Mouse (Mus musculus): ENCODE measurements around the gene Htr6. TPM values are rescaled to one million over a fixed set of nuclear protein-coding genes. Genes with fewer than 3 reads are reported as not detected.

Htr6 gene
- polyA plus RNA-seq, 1 experiment from 2014 or later: not detected

DNA sequence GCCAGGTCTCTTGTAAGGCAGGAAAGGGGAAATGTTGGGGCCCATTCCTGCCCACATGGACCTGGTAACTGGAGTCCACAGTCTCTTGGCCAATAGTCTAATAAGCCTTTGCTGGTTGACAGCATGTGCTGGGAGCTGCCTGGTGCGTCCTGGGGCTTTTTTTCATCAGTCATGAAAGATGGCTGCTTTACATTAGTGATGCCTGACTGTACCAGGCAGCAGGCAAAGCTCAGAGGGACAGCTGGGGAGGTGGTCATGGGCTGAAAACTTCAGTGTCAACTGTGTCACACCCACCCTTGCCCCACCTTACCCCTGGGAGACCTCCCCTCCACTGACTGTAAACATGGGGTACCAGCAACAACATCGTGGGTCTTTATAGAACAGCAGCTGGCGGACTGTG, 19.6 kb downstream of the Htr6 start:
- Histone ChIP-seq H3K27ac (ENCODE audit: low read length) (no peak overlapping the region), H3K9me3 (ENCODE audit: low read length) (no peaks in the 10 kb centered on the region), H3K4me3 (ENCODE audit: low read depth, low read length) (no peak overlapping the region), H3K4me2 (replicated peaks; ENCODE audit: low read depth, low read length) (no peak overlapping the region), H3K36me3 (ENCODE audit: insufficient read depth, low read length) (no peaks in the 10 kb centered on the region), H3K27me3 (replicated peaks; ENCODE audit: insufficient read depth, low read length) (no peaks in the 10 kb centered on the region), H3K4me1 (ENCODE audit: insufficient read depth, low read depth, low read length) (no peaks in the 10 kb centered on the region), H3K9ac (replicated peaks; ENCODE audit: low read depth) (no peak overlapping the region)
- 65% methylated on average over 3 of the region's 3 CpGs for WGBS
- no peak for ATAC-seq
- no peak for DNase-seq (ENCODE audit: low spot score)
- no peak for TF ChIP-seq CTCF (IDR thresholded peaks at IDR 0.05)
- no peak for TF ChIP-seq EP300 (IDR thresholded peaks at IDR 0.05)

DNA sequence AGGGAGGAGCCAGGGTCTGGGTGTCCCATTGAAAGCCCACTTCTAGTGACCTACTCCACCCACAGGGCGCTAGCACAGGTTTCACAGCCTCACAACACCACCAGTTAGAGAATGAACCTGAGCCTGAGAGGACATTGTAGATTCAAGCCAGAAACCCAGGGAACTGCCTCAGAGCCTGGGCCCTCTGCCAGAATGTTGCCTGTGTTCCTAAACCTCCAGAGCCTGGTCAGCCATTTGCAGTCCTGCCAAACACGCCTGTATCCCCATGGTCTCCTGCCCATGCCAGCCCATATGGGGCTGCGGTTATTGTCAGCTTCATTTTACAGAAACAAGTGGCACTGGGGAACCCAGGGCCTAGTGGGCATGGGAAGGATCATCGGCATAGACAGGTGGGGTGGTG, 20.0 kb downstream of the Htr6 start:
- no peak for DNase-seq (ENCODE audit: low spot score)
- TF ChIP-seq CTCF (IDR thresholded peaks at IDR 0.05) (no peak), EP300 (IDR thresholded peaks at IDR 0.05) (no peak)
- no peaks in the 10 kb centered on the region for H3K36me3 ChIP-seq (ENCODE audit: insufficient read depth, low read length)
- H3K27ac ChIP-seq (ENCODE audit: low read length): no peak overlapping the region
- H3K4me2 ChIP-seq (replicated peaks; ENCODE audit: low read depth, low read length): no peak overlapping the region
- H3K9me3 ChIP-seq (ENCODE audit: low read length): no peaks in the 10 kb centered on the region
- WGBS: 77% methylated on average over 4 of the region's 4 CpGs
- no peaks in the 10 kb centered on the region for H3K4me1 ChIP-seq (ENCODE audit: insufficient read depth, low read depth, low read length)
- no peaks in the 10 kb centered on the region for H3K27me3 ChIP-seq (replicated peaks; ENCODE audit: insufficient read depth, low read length)
- H3K4me3 ChIP-seq (ENCODE audit: low read depth, low read length): no peak overlapping the region
- no peak overlapping the region for H3K9ac ChIP-seq (replicated peaks; ENCODE audit: low read depth)
- no peak for ATAC-seq

GRCm38 (mm10) chr4:139054300-139054923, 21.0 kb downstream of the Htr6 start:
- H3K36me3 ChIP-seq (ENCODE audit: insufficient read depth, low read length): no peaks in the 10 kb centered on the region
- ATAC-seq: no peak
- no peak overlapping the region for H3K4me2 ChIP-seq (replicated peaks; ENCODE audit: low read depth, low read length)
- H3K27ac ChIP-seq (ENCODE audit: low read length): no peak overlapping the region
- no peaks in the 10 kb centered on the region for H3K4me1 ChIP-seq (ENCODE audit: insufficient read depth, low read depth, low read length)
- TF ChIP-seq CTCF (IDR thresholded peaks at IDR 0.05) (0 out of 2 replicates have a peak, but pooled peaks have one; percentile 1), EP300 (IDR thresholded peaks at IDR 0.05) (no peak)
- no peaks in the 10 kb centered on the region for H3K27me3 ChIP-seq (replicated peaks; ENCODE audit: insufficient read depth, low read length)
- DNase-seq (ENCODE audit: low spot score): no peak
- H3K9ac ChIP-seq (replicated peaks; ENCODE audit: low read depth): no peak overlapping the region
- no peak overlapping the region for H3K4me3 ChIP-seq (ENCODE audit: low read depth, low read length)
- WGBS: 58% methylated on average over 9 of the region's 9 CpGs
- H3K9me3 ChIP-seq (ENCODE audit: low read length): no peaks in the 10 kb centered on the region

DNA sequence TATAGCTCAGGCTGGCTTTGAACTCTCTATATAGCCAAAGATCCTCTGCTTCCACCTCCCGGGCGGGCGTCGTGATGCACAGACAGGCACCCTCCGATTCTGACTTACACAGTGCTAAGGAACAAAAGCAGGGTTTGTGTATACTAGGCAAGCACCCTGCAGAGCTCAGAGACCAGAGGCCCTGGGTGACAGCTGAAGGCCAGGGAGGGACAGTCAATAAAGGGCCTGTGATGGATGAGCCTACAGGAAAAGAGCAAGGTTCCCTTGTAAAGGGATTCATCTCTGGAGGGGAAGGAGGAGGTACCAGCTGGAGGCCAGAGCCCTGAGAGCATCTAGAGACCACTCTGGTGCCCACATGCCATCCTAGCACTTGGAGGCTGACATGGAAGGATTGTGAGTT, 22.0 kb downstream of the Htr6 start:
- Histone ChIP-seq H3K4me1 (ENCODE audit: insufficient read depth, low read depth, low read length) (no peaks in the 10 kb centered on the region), H3K4me2 (replicated peaks; ENCODE audit: low read depth, low read length) (no peak overlapping the region), H3K4me3 (ENCODE audit: low read depth, low read length) (no peak overlapping the region), H3K36me3 (ENCODE audit: insufficient read depth, low read length) (no peaks in the 10 kb centered on the region), H3K9ac (replicated peaks; ENCODE audit: low read depth) (no peak overlapping the region), H3K9me3 (ENCODE audit: low read length) (no peaks in the 10 kb centered on the region), H3K27me3 (replicated peaks; ENCODE audit: insufficient read depth, low read length) (no peaks in the 10 kb centered on the region), H3K27ac (ENCODE audit: low read length) (no peak overlapping the region)
- ATAC-seq (no peak), DNase-seq (ENCODE audit: low spot score) (no peak)
- WGBS: 46% methylated on average over 5 of the region's 5 CpGs
- no peak for TF ChIP-seq CTCF (IDR thresholded peaks at IDR 0.05)
- no peak for TF ChIP-seq EP300 (IDR thresholded peaks at IDR 0.05)

DNA sequence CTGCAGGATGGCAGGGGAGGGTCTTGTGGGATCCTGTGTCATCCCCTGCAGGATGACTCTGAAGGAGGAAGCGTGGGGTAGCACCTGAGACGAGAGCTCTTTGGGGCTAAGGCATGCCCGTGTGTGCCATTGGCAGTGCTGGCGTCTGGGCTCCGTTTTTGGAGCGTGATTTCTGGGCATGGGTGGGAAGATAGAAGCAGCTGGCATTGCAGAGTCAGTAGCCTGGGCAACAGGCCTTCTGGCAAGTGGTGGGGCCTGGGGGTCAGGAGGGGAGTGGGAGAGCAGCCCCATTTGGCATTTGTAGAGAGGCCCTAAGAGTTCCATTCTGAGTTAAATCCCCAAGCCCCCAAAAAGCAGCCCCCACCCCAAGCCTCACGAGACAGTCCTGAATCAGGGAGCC, 22.6 kb downstream of the Htr6 start:
- DNase-seq (ENCODE audit: low spot score) (no peak), ATAC-seq (no peak)
- H3K27ac ChIP-seq (ENCODE audit: low read length): no peak overlapping the region
- TF ChIP-seq CTCF (IDR thresholded peaks at IDR 0.05): no peak
- TF ChIP-seq EP300 (IDR thresholded peaks at IDR 0.05): no peak
- H3K9ac ChIP-seq (replicated peaks; ENCODE audit: low read depth): no peak overlapping the region
- H3K27me3 ChIP-seq (replicated peaks; ENCODE audit: insufficient read depth, low read length): no peaks in the 10 kb centered on the region
- no peak overlapping the region for H3K4me3 ChIP-seq (ENCODE audit: low read depth, low read length)
- no peaks in the 10 kb centered on the region for H3K36me3 ChIP-seq (ENCODE audit: insufficient read depth, low read length)
- H3K4me1 ChIP-seq (ENCODE audit: insufficient read depth, low read depth, low read length): no peaks in the 10 kb centered on the region
- H3K4me2 ChIP-seq (replicated peaks; ENCODE audit: low read depth, low read length): no peak overlapping the region
- WGBS: 77% methylated on average over 7 of the region's 7 CpGs
- H3K9me3 ChIP-seq (ENCODE audit: low read length): no peaks in the 10 kb centered on the region

DNA sequence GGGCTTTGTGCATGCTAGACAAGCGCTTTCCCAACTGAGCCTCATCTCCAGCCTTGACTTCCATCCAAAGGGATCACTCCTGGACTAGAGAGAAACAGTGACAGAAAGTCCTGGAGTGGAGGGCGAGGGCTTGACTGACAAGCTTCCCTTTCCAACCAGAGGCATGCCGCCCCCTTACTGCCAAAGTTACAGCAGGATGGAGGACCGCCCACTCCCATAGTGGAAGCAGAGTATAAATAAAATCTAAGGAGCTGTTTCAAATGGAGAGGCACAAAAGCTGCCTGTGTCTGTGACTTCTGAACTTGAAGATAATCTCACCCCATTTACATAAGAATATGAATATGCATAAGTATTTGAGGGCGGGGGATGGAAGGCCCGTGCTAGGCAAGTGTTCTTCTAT, 26.9 kb downstream of the Htr6 start:
- DNase-seq (ENCODE audit: low spot score) (no peak), ATAC-seq (no peak)
- H3K9me3 ChIP-seq (ENCODE audit: low read length): no peaks in the 10 kb centered on the region
- 77% methylated on average over 6 of the region's 6 CpGs for WGBS
- H3K27ac ChIP-seq (ENCODE audit: low read length): no peak overlapping the region
- no peak overlapping the region for H3K9ac ChIP-seq (replicated peaks; ENCODE audit: low read depth)
- TF ChIP-seq EP300 (IDR thresholded peaks at IDR 0.05) (no peak), CTCF (IDR thresholded peaks at IDR 0.05) (no peak)
- no peak overlapping the region for H3K4me3 ChIP-seq (ENCODE audit: low read depth, low read length)
- H3K36me3 ChIP-seq (ENCODE audit: insufficient read depth, low read length): no peaks in the 10 kb centered on the region
- H3K27me3 ChIP-seq (replicated peaks; ENCODE audit: insufficient read depth, low read length): no peaks in the 10 kb centered on the region
- no peaks in the 10 kb centered on the region for H3K4me1 ChIP-seq (ENCODE audit: insufficient read depth, low read depth, low read length)
- no peak overlapping the region for H3K4me2 ChIP-seq (replicated peaks; ENCODE audit: low read depth, low read length)

DNA sequence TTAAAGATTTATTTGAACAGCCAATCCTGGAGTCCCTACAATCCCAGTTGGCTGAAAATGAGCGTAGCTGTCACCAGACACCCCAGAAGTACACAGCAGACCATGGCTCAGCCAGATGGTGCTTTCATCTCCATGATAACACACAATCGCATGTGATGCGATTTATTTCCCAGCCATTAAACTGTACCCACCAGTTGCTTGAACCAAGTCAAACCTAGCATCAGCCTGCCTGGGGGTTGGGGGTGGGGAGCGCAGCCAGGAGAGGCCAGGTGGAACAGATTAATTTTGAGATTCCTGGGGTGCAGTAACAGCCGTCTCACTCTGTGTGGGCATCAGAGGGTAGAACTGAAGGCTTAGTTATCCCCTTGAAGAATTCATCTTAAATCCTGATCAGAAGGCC, 29.0 kb downstream of the Htr6 start:
- H3K36me3 ChIP-seq (ENCODE audit: insufficient read depth, low read length): no peaks in the 10 kb centered on the region
- no peak for DNase-seq (ENCODE audit: low spot score)
- no peaks in the 10 kb centered on the region for H3K4me1 ChIP-seq (ENCODE audit: insufficient read depth, low read depth, low read length)
- H3K9me3 ChIP-seq (ENCODE audit: low read length): no peaks in the 10 kb centered on the region
- no peak overlapping the region for H3K27ac ChIP-seq (ENCODE audit: low read length)
- H3K27me3 ChIP-seq (replicated peaks; ENCODE audit: insufficient read depth, low read length): no peaks in the 10 kb centered on the region
- no peak overlapping the region for H3K4me2 ChIP-seq (replicated peaks; ENCODE audit: low read depth, low read length)
- no peak overlapping the region for H3K4me3 ChIP-seq (ENCODE audit: low read depth, low read length)
- 73% methylated on average over 5 of the region's 5 CpGs for WGBS
- ATAC-seq: no peak
- H3K9ac ChIP-seq (replicated peaks; ENCODE audit: low read depth): no peak overlapping the region
- TF ChIP-seq CTCF (IDR thresholded peaks at IDR 0.05): no peak
- no peak for TF ChIP-seq EP300 (IDR thresholded peaks at IDR 0.05)
